Mouse (Mus musculus) hindbrain, embryonic 14.5 days (tissue): ENCODE measurements at regions not wholly inside any gene's neighbourhood (a gene's known extent, or its start where the extent isn't known, plus 50 kb on each side); places are given as distances from the start of the nearest gene placed in this dataset.
A peak's percentile ranks its signal among the peaks of the same experiment; 100 is the strongest.

Source experiments
- ATAC-seq: fragments of 200-750 bp; cut with Nextera tagmentation; 2 replicates; pipeline ENCODE4 v1.8.0; 2017; ENCODE audit warnings: moderate number of reproducible peaks, mild to moderate bottlenecking, moderate TSS enrichment, moderate library complexity; ENCODE audit not compliant: low FRiP score
- DNase-seq: peaks from one replicate; pipeline ENCODE4 v3.0.0-alpha.2; 2015; ENCODE audit warnings: low spot score
- H3K27ac ChIP-seq: fragments of 300-500 bp; sonication (generic); 2 replicates; pipeline ENCODE4 v1.5.1; 2014; ENCODE audit warnings: mild to moderate bottlenecking, moderate library complexity
- H3K27me3 ChIP-seq: fragments of 300-500 bp; sonication (generic); 2 replicates; pipeline ENCODE4 v1.6.1; 2014; ENCODE audit warnings: mild to moderate bottlenecking, low read length, mixed read lengths; ENCODE audit not compliant: control insufficient read depth, insufficient read depth
- H3K36me3 ChIP-seq: fragments of 300-500 bp; sonication (generic); replicated peaks from 2 replicates; pipeline ENCODE4 v1.6.1; 2014; ENCODE audit not compliant: control insufficient read depth, insufficient read depth
- H3K4me1 ChIP-seq: fragments of 300-500 bp; sonication (generic); replicated peaks from 2 replicates; pipeline ENCODE4 v1.6.1; 2014; ENCODE audit warnings: antibody characterized with exemption, low read length, mixed read lengths; ENCODE audit not compliant: control insufficient read depth, insufficient read depth
- H3K4me2 ChIP-seq: fragments of 300-500 bp; sonication (generic); replicated peaks from 2 replicates; pipeline ENCODE4 v1.6.1; 2014; ENCODE audit warnings: mild to moderate bottlenecking, moderate library complexity
- H3K4me3 ChIP-seq: fragments of 300-500 bp; sonication (generic); replicated peaks from 2 replicates; pipeline ENCODE4 v1.5.1; 2014; ENCODE audit warnings: mild to moderate bottlenecking, low read length
- H3K9ac ChIP-seq: fragments of 300-500 bp; sonication (generic); 2 replicates; pipeline ENCODE4 v1.6.1; 2014
- H3K9me3 ChIP-seq: fragments of 300-500 bp; sonication (generic); 2 replicates; pipeline ENCODE4 v1.6.1; 2016; ENCODE audit warnings: low read length; ENCODE audit not compliant: control insufficient read depth
- WGBS: fragments of 180-500 bp; shearing (Covaris S2); extraction: QIAGEN DNeasy Blood & Tissue Kit; methylation state at CpG from one replicate; pipeline ENCODE4 v1.1.7; 2014; 5-methylcytosine and 5-hydroxymethylcytosine counted together

GRCm38 (mm10) chrX:12252680-12253021 lies 92.5 kb upstream of the Bcor start:
- ATAC-seq: peak; percentile 40; the same call in 1 of the 2 replicates
- Histone ChIP-seq H3K4me1 (no peaks in the 10 kb centered on the region), H3K9me3 (no peaks in the 10 kb centered on the region), H3K36me3 (no peaks in the 10 kb centered on the region), H3K27ac (no peak overlapping the region), H3K4me2 (peak overlapping the region; percentile 57), H3K4me3 (peak overlapping the region; percentile 30), H3K27me3 (no peaks in the 10 kb centered on the region), H3K9ac (peak overlapping the region; percentile 44; the same call in 1 of the 2 replicates)
- WGBS: 8% methylated on average over 16 of the region's 16 CpGs
- DNase-seq: no peak

GRCm38 (mm10) chrX:12256758-12257157 lies 96.6 kb upstream of the Bcor start:
- H3K9me3 ChIP-seq: no peaks in the 10 kb centered on the region
- H3K27me3 ChIP-seq: no peaks in the 10 kb centered on the region
- no peak overlapping the region for H3K27ac ChIP-seq
- no peak for DNase-seq
- H3K4me1 ChIP-seq: no peaks in the 10 kb centered on the region
- ATAC-seq: no peak
- 74% methylated on average over 8 of the region's 8 CpGs for WGBS
- no peak overlapping the region for H3K9ac ChIP-seq
- H3K4me3 ChIP-seq: no peak overlapping the region
- H3K36me3 ChIP-seq: no peaks in the 10 kb centered on the region
- H3K4me2 ChIP-seq: no peak overlapping the region

GRCm38 (mm10) chrX:12263834-12264233 lies 103.7 kb upstream of the Bcor start:
- WGBS: 84% methylated on average over 6 of the region's 6 CpGs
- no peaks in the 10 kb centered on the region for H3K4me1 ChIP-seq
- H3K27ac ChIP-seq: no peak overlapping the region
- no peaks in the 10 kb centered on the region for H3K27me3 ChIP-seq
- H3K9me3 ChIP-seq: no peaks in the 10 kb centered on the region
- ATAC-seq: no peak
- H3K36me3 ChIP-seq: no peaks in the 10 kb centered on the region
- DNase-seq: no peak
- no peak overlapping the region for H3K4me2 ChIP-seq
- H3K9ac ChIP-seq: no peak overlapping the region
- H3K4me3 ChIP-seq: no peak overlapping the region

- Histone ChIP-seq H3K4me3 (no peak overlapping the region), H3K27me3 (peaks cover 8% of the 10 kb centered on the region), H3K27ac (no peak overlapping the region), H3K9ac (no peak overlapping the region), H3K4me1 (no peaks in the 10 kb centered on the region), H3K36me3 (no peaks in the 10 kb centered on the region), H3K4me2 (no peak overlapping the region), H3K9me3 (no peaks in the 10 kb centered on the region)
- WGBS: 69% methylated on average over 4 of the region's 4 CpGs
- ATAC-seq (no peak), DNase-seq (no peak)
Observed at GRCm38 (mm10) chrX:12284741-12285140, 124.6 kb upstream of the Bcor start.

- H3K4me1 ChIP-seq: no peaks in the 10 kb centered on the region
- H3K9ac ChIP-seq: no peak overlapping the region
- H3K27ac ChIP-seq: no peak overlapping the region
- H3K4me3 ChIP-seq: no peak overlapping the region
- H3K36me3 ChIP-seq: no peaks in the 10 kb centered on the region
- peaks cover 8% of the 10 kb centered on the region for H3K27me3 ChIP-seq
- no peak for DNase-seq
- WGBS: 63% methylated on average over 5 of the region's 5 CpGs
- H3K4me2 ChIP-seq: no peak overlapping the region
- ATAC-seq: no peak
- no peaks in the 10 kb centered on the region for H3K9me3 ChIP-seq
Observed at GRCm38 (mm10) chrX:12285141-12285540, 125.0 kb upstream of the Bcor start.

GRCm38 (mm10) chrX:12285976-12286909 lies 126.1 kb upstream of the Bcor start:
- H3K4me2 ChIP-seq: no peak overlapping the region
- no peaks in the 10 kb centered on the region for H3K4me1 ChIP-seq
- peaks cover 8% of the 10 kb centered on the region for H3K27me3 ChIP-seq
- H3K4me3 ChIP-seq: no peak overlapping the region
- H3K36me3 ChIP-seq: no peaks in the 10 kb centered on the region
- no peak overlapping the region for H3K9ac ChIP-seq
- no peak overlapping the region for H3K27ac ChIP-seq
- H3K9me3 ChIP-seq: no peaks in the 10 kb centered on the region
- DNase-seq: no peak
- no peak for ATAC-seq
- WGBS: 23% methylated on average over 24 of the region's 24 CpGs

- Histone ChIP-seq H3K4me2 (no peak overlapping the region), H3K4me3 (no peak overlapping the region), H3K36me3 (no peaks in the 10 kb centered on the region), H3K9ac (no peak overlapping the region), H3K4me1 (no peaks in the 10 kb centered on the region), H3K27ac (no peak overlapping the region), H3K9me3 (no peaks in the 10 kb centered on the region), H3K27me3 (peaks cover 8% of the 10 kb centered on the region)
- ATAC-seq (no peak), DNase-seq (no peak)
- WGBS: 24% methylated on average over 18 of the region's 18 CpGs
Observed at GRCm38 (mm10) chrX:12286910-12287522, 126.9 kb upstream of the Bcor start.

- H3K36me3 ChIP-seq: no peaks in the 10 kb centered on the region
- DNase-seq (no peak), ATAC-seq (no peak)
- no peak overlapping the region for H3K27ac ChIP-seq
- no peaks in the 10 kb centered on the region for H3K9me3 ChIP-seq
- 12% methylated on average over 17 of the region's 17 CpGs for WGBS
- no peak overlapping the region for H3K4me3 ChIP-seq
- no peaks in the 10 kb centered on the region for H3K4me1 ChIP-seq
- H3K27me3 ChIP-seq: peaks cover 8% of the 10 kb centered on the region
- no peak overlapping the region for H3K9ac ChIP-seq
- H3K4me2 ChIP-seq: no peak overlapping the region
Observed at GRCm38 (mm10) chrX:12287656-12288561, 127.8 kb upstream of the Bcor start.

- Histone ChIP-seq H3K4me1 (no peaks in the 10 kb centered on the region), H3K36me3 (no peaks in the 10 kb centered on the region), H3K9me3 (no peaks in the 10 kb centered on the region), H3K4me2 (no peak overlapping the region), H3K27ac (no peak overlapping the region), H3K4me3 (no peak overlapping the region), H3K27me3 (peaks cover 8% of the 10 kb centered on the region), H3K9ac (no peak overlapping the region)
- WGBS: 32% methylated on average over 5 of the region's 5 CpGs
- ATAC-seq: no peak
- no peak for DNase-seq
Observed at GRCm38 (mm10) chrX:12288562-12289117, 128.5 kb upstream of the Bcor start.
